Mouse (Mus musculus) midbrain, embryonic 13.5 days (tissue): ENCODE data around the gene Aff1. TPM values are rescaled to one million over a fixed set of nuclear protein-coding genes. Genes with fewer than 3 reads are reported as not detected.
A peak's percentile ranks its signal among the peaks of the same experiment; 100 is the strongest.

Source experiments
- ATAC-seq: fragments of 200-750 bp; cut with Nextera tagmentation; 2 replicates; pipeline ENCODE4 v1.8.0; 2017; ENCODE audit warnings: mild to moderate bottlenecking, moderate TSS enrichment, moderate library complexity
- H3K27ac ChIP-seq: fragments of 300-500 bp; sonication (generic); 2 replicates; pipeline ENCODE4 v1.5.1; 2015; ENCODE audit warnings: inconsistent platforms, mild to moderate bottlenecking, moderate library complexity
- H3K27me3 ChIP-seq: fragments of 300-500 bp; sonication (generic); 2 replicates; pipeline ENCODE4 v1.6.1; 2015; ENCODE audit warnings: mild to moderate bottlenecking, inconsistent platforms
- H3K36me3 ChIP-seq: fragments of 300-500 bp; sonication (generic); 2 replicates; pipeline ENCODE4 v1.6.1; 2015; ENCODE audit warnings: mild to moderate bottlenecking, inconsistent platforms
- H3K4me1 ChIP-seq: fragments of 300-500 bp; sonication (generic); replicated peaks from 2 replicates; pipeline ENCODE4 v1.6.1; 2015; ENCODE audit warnings: inconsistent platforms
- H3K4me2 ChIP-seq: fragments of 300-500 bp; sonication (generic); replicated peaks from 2 replicates; pipeline ENCODE4 v1.6.1; 2015; ENCODE audit warnings: moderate library complexity, mild to moderate bottlenecking, inconsistent platforms
- H3K4me3 ChIP-seq: fragments of 300-500 bp; sonication (generic); replicated peaks from 2 replicates; pipeline ENCODE4 v1.5.1; 2015; ENCODE audit warnings: mild to moderate bottlenecking, inconsistent platforms
- H3K9ac ChIP-seq: fragments of 300-500 bp; sonication (generic); replicated peaks from 2 replicates; pipeline ENCODE4 v1.6.1; 2015; ENCODE audit warnings: mild to moderate bottlenecking, inconsistent platforms
- H3K9me3 ChIP-seq: fragments of 300-500 bp; sonication (generic); 2 replicates; pipeline ENCODE4 v1.6.1; 2016; ENCODE audit warnings: mild to moderate bottlenecking, inconsistent platforms
- WGBS: fragments of 180-500 bp; shearing (Covaris S2); methylation state at CpG from one replicate; pipeline ENCODE4 v1.1.7; 2015; 5-methylcytosine and 5-hydroxymethylcytosine counted together
- polyA plus RNA-seq: library from polyadenylated mRNA; unstranded; fragments of >200 nt; fragmentation: Nextera tagmentation; extraction: Ambion mirVana; gene quantifications from 2 replicates; pipeline ENCODE4 v1.2.1, GENCODE M21; 2015

Gene Aff1
- 1.9 and 2.3 TPM in 2 replicates for polyA plus RNA-seq

DNA sequence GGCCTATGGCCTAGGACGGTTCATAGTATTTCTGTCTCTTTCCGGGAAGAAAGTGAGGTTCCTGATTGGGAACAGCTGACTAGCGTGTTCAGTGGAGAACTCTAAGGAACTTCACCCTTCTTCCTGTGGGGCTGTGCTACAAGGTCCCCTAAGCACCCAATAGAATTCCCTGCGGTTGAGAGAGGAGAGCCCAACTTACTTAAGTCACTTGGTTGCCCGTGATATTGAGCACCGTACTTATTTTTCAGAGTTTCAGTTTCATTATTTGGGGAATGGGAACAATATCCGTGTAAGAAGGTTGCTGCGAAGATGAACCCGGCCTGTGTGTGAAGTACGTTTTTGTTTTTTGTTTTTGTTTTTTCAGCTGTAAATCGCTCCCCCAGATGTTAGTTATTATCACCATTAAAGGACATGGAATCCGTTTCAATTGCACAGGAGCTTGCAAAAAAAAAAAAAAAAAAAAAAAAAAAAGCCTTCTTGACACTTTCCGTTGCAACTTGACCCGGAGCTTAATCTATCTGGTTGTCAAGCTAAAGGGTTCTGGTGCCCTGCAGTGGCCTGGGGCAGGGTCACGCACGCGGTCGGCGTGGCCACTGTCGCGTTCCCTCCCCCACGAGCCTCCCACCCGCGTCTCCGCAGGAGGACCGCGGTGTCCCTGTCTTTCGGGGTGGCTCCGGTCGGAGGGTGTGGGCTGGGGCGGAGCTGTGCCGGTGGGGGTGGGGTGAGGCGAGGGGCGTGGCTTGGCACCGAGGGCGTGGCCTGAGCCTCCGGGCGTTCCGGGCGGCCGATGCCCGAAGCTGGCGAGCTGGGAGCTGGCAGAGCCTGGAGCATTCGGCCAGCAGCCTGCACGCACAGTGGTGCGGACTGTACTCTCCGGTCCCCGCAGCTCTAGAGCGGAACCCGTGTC, at the start of gene Aff1:
Aff1 (plus strand) TSS at position 751 of the 907 bp plus-strand sequence.
- peaks cover 25% of the 10 kb centered on the region for H3K4me1 ChIP-seq
- peak; percentile 90 for ATAC-seq
- peak within 1 kb of the TSS; percentile 83 for H3K4me2 ChIP-seq
- H3K9me3 ChIP-seq = no peaks in the 10 kb centered on the region
- H3K9ac ChIP-seq = peak within 1 kb of the TSS; percentile 61
- no peak within 1 kb of the TSS for H3K27ac ChIP-seq
- H3K36me3 ChIP-seq = no peaks in the 10 kb centered on the region
- 6% methylated on average over 45 of the region's 50 CpGs for WGBS
- H3K4me3 ChIP-seq = peak within 1 kb of the TSS; percentile 55
- peaks cover 40% of the 10 kb centered on the region for H3K27me3 ChIP-seq

DNA sequence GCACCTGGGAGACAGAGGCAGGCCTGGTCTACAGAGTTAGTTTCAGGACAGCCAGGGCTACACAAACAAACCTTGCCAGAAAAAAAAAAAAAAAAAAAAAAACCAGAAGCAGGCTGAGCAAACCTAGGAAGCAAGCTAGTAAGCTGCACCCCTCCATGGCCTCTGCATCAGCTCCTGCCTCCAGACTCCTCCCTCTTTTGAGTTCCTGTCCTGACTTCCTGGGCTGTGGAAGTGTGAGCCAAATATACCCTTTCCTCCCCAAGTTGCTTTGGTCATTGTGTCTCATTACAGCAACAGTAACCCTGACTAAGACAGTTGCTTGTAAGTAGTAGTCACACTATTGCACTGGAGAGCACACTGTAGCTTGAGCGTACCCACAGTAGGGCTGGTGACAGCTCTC, 48.0 kb upstream of the Aff1 start:
- H3K36me3 ChIP-seq = no peaks in the 10 kb centered on the region
- no peak overlapping the region for H3K4me2 ChIP-seq
- no peaks in the 10 kb centered on the region for H3K4me1 ChIP-seq
- no peak overlapping the region for H3K9ac ChIP-seq
- no peak overlapping the region for H3K4me3 ChIP-seq
- H3K9me3 ChIP-seq = no peaks in the 10 kb centered on the region
- no peak for ATAC-seq
- 93% methylated on average over 1 of the region's 1 CpGs for WGBS
- no peaks in the 10 kb centered on the region for H3K27me3 ChIP-seq
- no peak overlapping the region for H3K27ac ChIP-seq

GRCm38 (mm10) chr5:103647320-103647719, 44.9 kb upstream of the Aff1 start:
- no peaks in the 10 kb centered on the region for H3K27me3 ChIP-seq

GRCm38 (mm10) chr5:103654225-103654624, 37.9 kb upstream of the Aff1 start:
- Histone ChIP-seq H3K9me3 (no peaks in the 10 kb centered on the region), H3K4me3 (no peak overlapping the region), H3K27me3 (peaks cover 10% of the 10 kb centered on the region; the same call in 1 of the 2 replicates), H3K9ac (no peak overlapping the region), H3K4me1 (0 out of 2 replicates have a peak, but pooled peaks cover 3% of the 10 kb centered on the region), H3K36me3 (no peaks in the 10 kb centered on the region), H3K27ac (no peak overlapping the region), H3K4me2 (no peak overlapping the region)
- WGBS = 30% methylated on average over 6 of the region's 6 CpGs
- ATAC-seq = no peak

More at GRCm38 (mm10) chr5:103647320-103647719, 44.9 kb upstream of the Aff1 start:
- no peaks in the 10 kb centered on the region for H3K36me3 ChIP-seq
- H3K9ac ChIP-seq = no peak overlapping the region
- no peak overlapping the region for H3K4me2 ChIP-seq
- H3K27ac ChIP-seq = no peak overlapping the region
- no peak overlapping the region for H3K4me3 ChIP-seq
- no peak for ATAC-seq
- no peaks in the 10 kb centered on the region for H3K9me3 ChIP-seq
- no peaks in the 10 kb centered on the region for H3K4me1 ChIP-seq
- WGBS = 87% methylated on average over 3 of the region's 3 CpGs

DNA sequence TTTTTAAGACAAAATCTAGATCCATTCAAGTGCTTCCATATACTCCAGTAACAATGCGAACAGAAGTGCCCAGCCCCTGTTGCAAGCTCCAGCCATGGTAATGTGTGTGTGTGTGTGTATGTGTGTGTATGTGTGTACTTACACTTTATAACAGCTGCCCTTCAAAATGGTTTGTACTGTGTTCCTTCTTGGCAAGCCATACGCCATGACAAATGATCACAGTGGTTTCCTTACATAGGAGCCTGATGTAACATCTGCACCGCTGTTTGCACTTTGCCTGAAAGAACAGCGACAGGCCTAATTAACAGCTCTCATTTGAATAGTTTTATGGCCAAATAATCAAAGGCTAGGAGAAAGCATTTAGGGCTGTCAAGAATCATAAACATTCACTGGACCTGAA, 37.4 kb upstream of the Aff1 start:
- WGBS = 76% methylated on average over 4 of the region's 4 CpGs

GRCm38 (mm10) chr5:103655346-103656118, 36.6 kb upstream of the Aff1 start, which contains the start of gene 1700016H13Rik:
Gene 1700016H13Rik (minus strand): TSS chr5:103656010.
- Histone ChIP-seq H3K9ac (peak within 1 kb of the TSS; percentile 76), H3K27me3 (peaks cover 10% of the 10 kb centered on the region; the same call in 1 of the 2 replicates), H3K9me3 (no peaks in the 10 kb centered on the region), H3K27ac (no peak within 1 kb of the TSS), H3K4me3 (peak within 1 kb of the TSS; percentile 62), H3K36me3 (no peaks in the 10 kb centered on the region), H3K4me2 (peak within 1 kb of the TSS; percentile 92), H3K4me1 (0 out of 2 replicates have a peak, but pooled peaks cover 3% of the 10 kb centered on the region)
- 1% methylated on average over 48 of the region's 56 CpGs for WGBS
- peak; percentile 86 for ATAC-seq

More for the DNA sequence above, 37.4 kb upstream of the Aff1 start:
- H3K36me3 ChIP-seq = no peaks in the 10 kb centered on the region
- H3K27me3 ChIP-seq = peaks cover 10% of the 10 kb centered on the region; the same call in 1 of the 2 replicates
- peak overlapping the region; percentile 62 for H3K4me3 ChIP-seq
- no peak for ATAC-seq
- H3K9me3 ChIP-seq = no peaks in the 10 kb centered on the region
- peak overlapping the region; percentile 92 for H3K4me2 ChIP-seq
- H3K9ac ChIP-seq = no peak overlapping the region
- no peak overlapping the region for H3K27ac ChIP-seq
- H3K4me1 ChIP-seq = 0 out of 2 replicates have a peak, but pooled peaks cover 3% of the 10 kb centered on the region

- Histone ChIP-seq H3K27me3 (peaks cover 13% of the 10 kb centered on the region; the same call in 1 of the 2 replicates), H3K27ac (no peak overlapping the region), H3K4me1 (0 out of 2 replicates have a peak, but pooled peaks cover 3% of the 10 kb centered on the region), H3K9me3 (no peaks in the 10 kb centered on the region), H3K4me3 (no peak overlapping the region), H3K4me2 (no peak overlapping the region), H3K36me3 (no peaks in the 10 kb centered on the region), H3K9ac (no peak overlapping the region)
- WGBS = 74% methylated on average over 5 of the region's 5 CpGs
- no peak for ATAC-seq
Measured at GRCm38 (mm10) chr5:103658921-103659320, 33.3 kb upstream of the Aff1 start.

- Histone ChIP-seq H3K4me3 (no peak overlapping the region), H3K36me3 (no peaks in the 10 kb centered on the region), H3K9ac (no peak overlapping the region), H3K4me2 (no peak overlapping the region), H3K4me1 (0 out of 2 replicates have a peak, but pooled peaks cover 3% of the 10 kb centered on the region), H3K9me3 (no peaks in the 10 kb centered on the region), H3K27me3 (peaks cover 13% of the 10 kb centered on the region; the same call in 1 of the 2 replicates), H3K27ac (no peak overlapping the region)
- 40% methylated on average over 3 of the region's 3 CpGs for WGBS
- no peak for ATAC-seq
Measured at GRCm38 (mm10) chr5:103659571-103659970, 32.6 kb upstream of the Aff1 start.

GRCm38 (mm10) chr5:103664932-103665331, 27.2 kb upstream of the Aff1 start:
- Histone ChIP-seq H3K4me2 (no peak overlapping the region), H3K36me3 (no peaks in the 10 kb centered on the region), H3K27me3 (0 out of 2 replicates have a peak, but pooled peaks cover 3% of the 10 kb centered on the region), H3K4me1 (no peaks in the 10 kb centered on the region), H3K27ac (no peak overlapping the region), H3K9me3 (no peaks in the 10 kb centered on the region), H3K4me3 (no peak overlapping the region), H3K9ac (no peak overlapping the region)
- WGBS = 73% methylated on average over 9 of the region's 9 CpGs
- ATAC-seq = no peak

DNA sequence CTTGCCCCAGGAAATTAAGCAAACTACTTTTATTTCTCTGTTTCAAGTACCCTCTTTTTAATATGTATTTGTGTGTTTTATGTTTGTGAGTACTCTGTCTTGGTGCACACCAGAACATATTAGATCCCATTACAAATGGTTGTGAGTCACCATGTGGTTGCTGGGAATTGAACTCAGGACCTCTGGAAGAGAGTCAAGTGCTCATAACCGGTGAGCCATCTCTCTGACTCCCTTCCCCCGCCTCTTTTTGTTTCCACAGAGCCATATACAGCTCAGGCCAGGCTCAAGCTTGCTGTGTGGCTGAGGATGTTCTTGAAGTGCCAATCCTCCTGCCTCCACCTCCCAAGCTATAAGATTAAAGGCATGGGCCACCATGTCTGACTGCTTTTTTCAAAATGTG, 26.3 kb upstream of the Aff1 start:
- Histone ChIP-seq H3K4me2 (no peak overlapping the region), H3K9ac (no peak overlapping the region), H3K4me1 (no peaks in the 10 kb centered on the region), H3K9me3 (no peaks in the 10 kb centered on the region), H3K36me3 (no peaks in the 10 kb centered on the region), H3K27ac (no peak overlapping the region), H3K27me3 (0 out of 2 replicates have a peak, but pooled peaks cover 3% of the 10 kb centered on the region), H3K4me3 (no peak overlapping the region)
- no peak for ATAC-seq
- 78% methylated on average over 2 of the region's 2 CpGs for WGBS

DNA sequence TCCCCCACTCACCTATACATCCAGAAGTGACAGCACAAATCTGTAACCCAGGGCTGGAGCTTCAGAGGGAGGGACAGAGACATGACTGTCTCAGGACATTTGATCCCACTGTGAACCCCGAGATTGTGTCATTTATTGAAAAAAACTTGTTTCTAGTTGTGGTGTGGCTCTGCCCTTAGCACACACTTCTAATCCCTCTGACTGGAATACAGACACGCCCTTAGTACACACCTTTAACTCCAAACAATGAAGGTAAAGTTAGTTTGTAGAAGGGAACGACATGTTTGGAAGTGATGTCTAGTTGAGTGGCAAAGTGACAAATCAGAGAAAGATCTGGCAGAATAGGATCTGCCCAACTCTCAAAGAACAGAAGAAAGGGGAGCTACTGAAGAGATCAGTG, 20.3 kb upstream of the Aff1 start:
- WGBS = 68% methylated on average over 3 of the region's 3 CpGs
- no peak overlapping the region for H3K4me3 ChIP-seq
- no peak overlapping the region for H3K4me2 ChIP-seq
- H3K4me1 ChIP-seq = no peaks in the 10 kb centered on the region
- H3K9ac ChIP-seq = no peak overlapping the region
- H3K36me3 ChIP-seq = no peaks in the 10 kb centered on the region
- H3K27me3 ChIP-seq = no peaks in the 10 kb centered on the region
- H3K9me3 ChIP-seq = no peaks in the 10 kb centered on the region
- no peak for ATAC-seq
- H3K27ac ChIP-seq = no peak overlapping the region
